Comparison of ENCODE assay signal across 27 mouse cellular contexts in the genomic region with DNA sequence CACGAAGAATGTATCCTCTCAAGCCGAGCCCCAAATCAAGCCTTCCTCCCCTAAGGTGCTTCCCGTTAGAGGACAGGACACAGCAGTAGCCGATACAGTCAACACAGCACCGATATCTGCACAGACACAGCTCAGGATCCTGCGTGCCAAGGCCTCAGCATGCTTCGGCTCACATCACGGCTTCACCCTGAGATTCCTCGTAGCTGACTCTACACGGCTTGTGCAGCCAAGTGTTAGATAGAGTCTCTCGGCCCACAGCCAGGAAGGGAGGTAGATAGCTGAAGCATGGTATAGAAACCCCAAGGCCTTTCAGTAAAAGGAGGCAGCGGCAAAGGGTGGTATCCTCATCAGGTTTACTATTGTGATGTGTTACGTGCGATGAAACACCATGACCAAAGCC. TPM values are rescaled to one million over a fixed set of nuclear protein-coding genes. Genes with fewer than 3 reads are reported as not detected.
DNase-seq lines count a peak whose midpoint lies in the region; ATAC-seq and TF ChIP-seq lines count a peak whose summit lies in the region.
"Had no signal": no experiment of that assay in that cellular context is flagged by ENCODE, and none has a peak within 500 bp of the region (broad histone marks: within the 10 kb centered on the region; RNA-seq: fewer than 3 reads in every experiment).

No protein-coding gene starts in this region.

- no peaks in the 10 kb centered on the region for H3K27me3 ChIP-seq in hindbrain, postnatal 0 days (ENCODE audit: insufficient read depth, low read length)
- no peaks in the 10 kb centered on the region for H3K27me3 ChIP-seq in hindbrain, embryonic 10.5 days (ENCODE audit: insufficient read depth, poor library complexity, severe bottlenecking)
- H3K27me3 ChIP-seq: embryonic facial prominence, embryonic 13.5 days; forebrain, embryonic 12.5 days; heart, embryonic 12.5 days; hindbrain, embryonic 13.5 days; intestine, embryonic 15.5 days had no signal

- no peaks in the 10 kb centered on the region for H3K36me3 ChIP-seq in hindbrain, postnatal 0 days (ENCODE audit: insufficient read depth, low read length)
- no peaks in the 10 kb centered on the region for H3K36me3 ChIP-seq in hindbrain, embryonic 10.5 days
- H3K36me3 ChIP-seq: embryonic facial prominence, embryonic 13.5 days; forebrain, embryonic 12.5 days; heart, embryonic 12.5 days; hindbrain, embryonic 13.5 days; intestine, embryonic 15.5 days had no signal

- H3K9ac ChIP-seq in hindbrain, postnatal 0 days (replicated peaks; ENCODE audit: low read length): no peak overlapping the region
- H3K9ac ChIP-seq: embryonic facial prominence, embryonic 13.5 days; forebrain, embryonic 12.5 days; heart, embryonic 12.5 days; hindbrain, embryonic 13.5 days; intestine, embryonic 15.5 days had no signal

- no peak for TF ChIP-seq CTCF in hindbrain, postnatal 0 days (IDR thresholded peaks at IDR 0.05; ENCODE audit: low read depth)

- no peak overlapping the region for H3K4me2 ChIP-seq in hindbrain, postnatal 0 days (ENCODE audit: low read depth, low read length)
- H3K4me2 ChIP-seq: embryonic facial prominence, embryonic 13.5 days; forebrain, embryonic 12.5 days; heart, embryonic 12.5 days; hindbrain, embryonic 13.5 days; intestine, embryonic 15.5 days had no signal

- H3K9me3 ChIP-seq in hindbrain, postnatal 0 days (ENCODE audit: low read length): no peaks in the 10 kb centered on the region
- H3K9me3 ChIP-seq in hindbrain, embryonic 10.5 days: no peaks in the 10 kb centered on the region
- H3K9me3 ChIP-seq: embryonic facial prominence, embryonic 13.5 days; forebrain, embryonic 12.5 days; heart, embryonic 12.5 days; hindbrain, embryonic 13.5 days; intestine, embryonic 15.5 days had no signal

- no peaks in the 10 kb centered on the region; the same call in 1 of the 2 replicates for H3K4me1 ChIP-seq in hindbrain, postnatal 0 days (ENCODE audit: insufficient read depth, low read length)
- peaks cover 19% of the 10 kb centered on the region for H3K4me1 ChIP-seq in hindbrain, embryonic 10.5 days (replicated peaks)

- ATAC-seq in hindbrain, postnatal 0 days: no peak
- ATAC-seq: activated CD4-positive, CD25-positive, alpha-beta regulatory T cell, adult 4 months; forebrain, embryonic 16.5 days; intestine, embryonic 15.5 days had no signal

- WGBS in hindbrain, postnatal 0 days: 66% methylated on average over 14 of the region's 14 CpGs
- whole genome bisulfite sequencing in hindbrain, embryonic 10.5 days: 94% methylated on average over 14 of the region's 14 CpGs

- H3K27ac ChIP-seq in hindbrain, postnatal 0 days: no peak overlapping the region
- H3K27ac ChIP-seq in hindbrain, embryonic 10.5 days: no peak overlapping the region
- H3K27ac ChIP-seq: embryonic facial prominence, embryonic 13.5 days; forebrain, embryonic 12.5 days; heart, adult 2 months; hindbrain, embryonic 13.5 days; intestine, embryonic 15.5 days had no signal

- H3K4me3 ChIP-seq in hindbrain, postnatal 0 days (ENCODE audit: low read length): no peak overlapping the region
- H3K4me3 ChIP-seq in hindbrain, embryonic 10.5 days: no peak overlapping the region
- H3K4me3 ChIP-seq: embryonic facial prominence, embryonic 13.5 days; forebrain, embryonic 12.5 days; heart, adult 2 months; heart, embryonic 12.5 days; hindbrain, embryonic 13.5 days; intestine, embryonic 15.5 days had no signal

- peak; percentile 41 to 45 for DNase-seq in adrenal gland, postnatal 36 days
- no peak for DNase-seq in adrenal gland, postnatal 14 days
- peak; percentile 81 to 90 for DNase-seq in cerebellum, postnatal 10 days
- no peak for DNase-seq in cerebellum, adult 11 months
- DNase-seq in hindbrain, postnatal 0 days (ENCODE audit: low spot score): peak; percentile 21
- no peak for DNase-seq in hindbrain, embryonic 10.5 days (ENCODE audit: low spot score)
- DNase-seq in cerebellum, postnatal 25 days: peak; percentile 71 to 78
- no peak for DNase-seq in urinary bladder, postnatal 36 days (ENCODE audit: low spot score in 2 of 2)
- DNase-seq: gastrocnemius, postnatal 10 days; heart, adult 2 months; heart, postnatal 4 days; kidney, adult 18-20 months had no signal

RNA-seq across cellular contexts. Expression of a gene that starts 5.1 kb away (rescaled TPM):
- total RNA-seq in adrenal gland, postnatal 36 days (2021): under 1 TPM; 0.49 to 0.79 TPM
- 0.30 TPM in 2 replicates for total RNA-seq in adrenal gland, postnatal 14 days (2021)
- 1.1 TPM in 1 of 2 replicates, not detected in the other for total RNA-seq in hindbrain, postnatal 0 days (2014; rRNA removed)
- polyA plus RNA-seq in hindbrain, postnatal 0 days (2015; fragmentation: Nextera tagmentation; extraction: Ambion mirVana): 0.34 TPM in 1 of 2 replicates, not detected in the other
- 0.43 TPM in 1 of 2 replicates, not detected in the other for polyA plus RNA-seq in hindbrain, embryonic 10.5 days (2016; fragmentation: Nextera tagmentation; extraction: Ambion mirVana)
- polyA plus RNA-seq: activated CD4-positive, CD25-positive, alpha-beta regulatory T cell, adult 4 months had no signal

RNA-seq across cellular contexts. Expression of a gene that starts 22.5 kb away (rescaled TPM):
- total RNA-seq in adrenal gland, postnatal 36 days (2021): 10 to 100 TPM; 15.2 to 17.9 TPM
- total RNA-seq in adrenal gland, postnatal 14 days (2021): 12.1 and 14.8 TPM in 2 replicates
- total RNA-seq in hindbrain, postnatal 0 days (2014; rRNA removed): 8.1 and 10.1 TPM in 2 replicates
- 3.7 and 4.4 TPM in 2 replicates for polyA plus RNA-seq in hindbrain, postnatal 0 days (2015; fragmentation: Nextera tagmentation; extraction: Ambion mirVana)
- polyA plus RNA-seq in hindbrain, embryonic 10.5 days (2016; fragmentation: Nextera tagmentation; extraction: Ambion mirVana): 2.0 and 2.8 TPM in 2 replicates

RNA-seq across cellular contexts. Expression of a gene that starts 23.0 kb away (rescaled TPM):
- total RNA-seq in adrenal gland, postnatal 36 days (2021): 1 to 10 TPM; 2.8 to 4.7 TPM
- total RNA-seq in adrenal gland, postnatal 14 days (2021): 4.6 and 6.3 TPM in 2 replicates
- 5.8 and 9.6 TPM in 2 replicates for total RNA-seq in hindbrain, postnatal 0 days (2014; rRNA removed)
- polyA plus RNA-seq in hindbrain, postnatal 0 days (2015; fragmentation: Nextera tagmentation; extraction: Ambion mirVana): 5.6 and 6.2 TPM in 2 replicates
- 0.40 and 0.76 TPM in 2 replicates for polyA plus RNA-seq in hindbrain, embryonic 10.5 days (2016; fragmentation: Nextera tagmentation; extraction: Ambion mirVana)
- polyA plus RNA-seq: activated CD4-positive, CD25-positive, alpha-beta regulatory T cell, adult 4 months had no signal

RNA-seq across cellular contexts. Expression of a gene that starts 47.6 kb away (rescaled TPM):
- not detected for total RNA-seq in adrenal gland, postnatal 36 days (2021)
- not detected in 2 replicates for total RNA-seq in adrenal gland, postnatal 14 days (2021)
- not detected in 2 replicates for total RNA-seq in hindbrain, postnatal 0 days (2014; rRNA removed)
- not detected in 2 replicates for polyA plus RNA-seq in hindbrain, postnatal 0 days (2015; fragmentation: Nextera tagmentation; extraction: Ambion mirVana)
- polyA plus RNA-seq in hindbrain, embryonic 10.5 days (2016; fragmentation: Nextera tagmentation; extraction: Ambion mirVana): not detected in 2 replicates
- total RNA-seq: adrenal gland, adult 18-20 months; gastrocnemius, postnatal 10 days; gastrocnemius, postnatal 4 days; heart, adult 2 months; heart, postnatal 4 days; MEL had no signal
- polyA plus RNA-seq: activated CD4-positive, CD25-positive, alpha-beta regulatory T cell, adult 4 months; C2C12; cortical plate, adult 2 months; forebrain, embryonic 16.5 days; frontal cortex, adult 2 months; heart, adult 2 months; heart, embryonic 12.5 days; heart, embryonic 16.5 days; hindbrain, embryonic 13.5 days; kidney, embryonic 14.5 days had no signal

RNA-seq across cellular contexts. Expression of a gene that starts 48.8 kb away (rescaled TPM):
- 10 to 100 TPM; 71.0 to 87.5 TPM for total RNA-seq in adrenal gland, postnatal 36 days (2021)
- total RNA-seq in adrenal gland, postnatal 14 days (2021): 68.3 and 74.0 TPM in 2 replicates
- 93.7 and 106 TPM in 2 replicates for total RNA-seq in hindbrain, postnatal 0 days (2014; rRNA removed)
- 86.3 and 91.0 TPM in 2 replicates for polyA plus RNA-seq in hindbrain, postnatal 0 days (2015; fragmentation: Nextera tagmentation; extraction: Ambion mirVana)
- 116 and 147 TPM in 2 replicates for polyA plus RNA-seq in hindbrain, embryonic 10.5 days (2016; fragmentation: Nextera tagmentation; extraction: Ambion mirVana)

Comparison
In these comparisons a context has a peak if more than half of its experiments do, and no peak if none do; other contexts are left out.
1. DNase-seq: peak in adrenal gland, postnatal 36 days (2 of 2), cerebellum, postnatal 10 days (2 of 2), hindbrain, postnatal 0 days (single experiment) and cerebellum, postnatal 25 days (2 of 2); none in adrenal gland, postnatal 14 days (single experiment), cerebellum, adult 11 months (single experiment), hindbrain, embryonic 10.5 days (single experiment) and urinary bladder, postnatal 36 days (0 of 2).